Mouse (Mus musculus) megakaryocyte, embryonic 14.5 days (primary cell): ENCODE measurements at regions not wholly inside any gene's neighbourhood (a gene's known extent, or its start where the extent isn't known, plus 50 kb on each side); places are given as distances from the start of the nearest gene placed in this dataset.

Experiments
- FLI1 ChIP-seq: IDR thresholded peaks from 2 replicates; pipeline ENCODE4 v1.6.1; 2012; ENCODE audit warnings: low read length, inconsistent platforms, mixed read lengths
- GATA1 ChIP-seq: IDR thresholded peaks from 3 replicates; pipeline ENCODE4 v1.6.1; 2012; ENCODE audit warnings: mixed read lengths, low read length, inconsistent platforms, borderline replicate concordance

GRCm38 (mm10) chr2:124732593-124732992, 335.3 kb upstream of the Slc24a5 start:
- no peak for TF ChIP-seq GATA1
- no peak for TF ChIP-seq FLI1
